Mouse (Mus musculus) stomach, embryonic 14.5 days (tissue): ENCODE measurements around the gene Mia2. TPM values are rescaled to one million over a fixed set of nuclear protein-coding genes. Genes with fewer than 3 reads are reported as not detected.

Experiments
- ATAC-seq: fragments of 200-750 bp; cut with Nextera tagmentation; 2 replicates; pipeline ENCODE4 v1.8.0; 2017; ENCODE audit warnings: low read depth, moderate TSS enrichment; ENCODE audit not compliant: insufficient number of reproducible peaks, insufficient read depth, low FRiP score
- H3K27ac ChIP-seq: fragments of 300-500 bp; sonication (generic); 2 replicates; pipeline ENCODE4 v1.5.1; 2014; ENCODE audit warnings: mild to moderate bottlenecking, low read length, moderate library complexity, mixed read lengths
- H3K27me3 ChIP-seq: fragments of 300-500 bp; sonication (generic); 2 replicates; pipeline ENCODE4 v1.6.1; 2014; ENCODE audit warnings: low read length, control low read depth, mixed read lengths; ENCODE audit not compliant: control insufficient read depth, insufficient read depth
- H3K36me3 ChIP-seq: fragments of 300-500 bp; sonication (generic); 2 replicates; pipeline ENCODE4 v1.6.1; 2014; ENCODE audit warnings: mild to moderate bottlenecking, control low read depth, low read length, moderate library complexity, mixed read lengths; ENCODE audit not compliant: control insufficient read depth, insufficient read depth
- H3K4me1 ChIP-seq: fragments of 300-500 bp; sonication (generic); 2 replicates; pipeline ENCODE4 v1.6.1; 2014; ENCODE audit warnings: low read length, control low read depth, mixed read lengths; ENCODE audit not compliant: control insufficient read depth, insufficient read depth
- H3K4me2 ChIP-seq: fragments of 300-500 bp; sonication (generic); replicated peaks from 2 replicates; pipeline ENCODE4 v1.6.1; 2014; ENCODE audit warnings: low read depth, low read length, control low read depth
- H3K4me3 ChIP-seq: fragments of 300-500 bp; sonication (generic); 2 replicates; pipeline ENCODE4 v1.5.1; 2014; ENCODE audit warnings: low read depth, low read length, control low read depth
- H3K9ac ChIP-seq: fragments of 300-500 bp; sonication (generic); replicated peaks from 2 replicates; pipeline ENCODE4 v1.6.1; 2014; ENCODE audit warnings: low read depth, mild to moderate bottlenecking, control low read depth, low read length, moderate library complexity, mixed read lengths
- H3K9me3 ChIP-seq: fragments of 300-500 bp; sonication (generic); 2 replicates; pipeline ENCODE4 v1.6.1; 2016; ENCODE audit warnings: low read depth, low read length, control low read depth; ENCODE audit not compliant: control insufficient read depth
- WGBS: fragments of 180-500 bp; shearing (Covaris S2); extraction: QIAGEN DNeasy Blood & Tissue Kit; methylation state at CpG from one replicate; pipeline ENCODE4 v1.1.7; 2014; 5-methylcytosine and 5-hydroxymethylcytosine counted together
- polyA plus RNA-seq: library from polyadenylated mRNA; unstranded; fragments of >200 nt; fragmentation: Nextera tagmentation; extraction: Ambion mirVana; gene quantifications from 2 replicates; pipeline ENCODE4 v1.2.1, GENCODE M21; 2014

The Mia2 gene
- polyA plus RNA-seq, 1 experiment from 2014 or later: 65.1 TPM

- 73% methylated on average over 3 of the region's 3 CpGs for WGBS
- no peaks in the 10 kb centered on the region for H3K36me3 ChIP-seq
Observed at GRCm38 (mm10) chr12:59193637-59194036, 98.0 kb downstream of the Mia2 start.

DNA sequence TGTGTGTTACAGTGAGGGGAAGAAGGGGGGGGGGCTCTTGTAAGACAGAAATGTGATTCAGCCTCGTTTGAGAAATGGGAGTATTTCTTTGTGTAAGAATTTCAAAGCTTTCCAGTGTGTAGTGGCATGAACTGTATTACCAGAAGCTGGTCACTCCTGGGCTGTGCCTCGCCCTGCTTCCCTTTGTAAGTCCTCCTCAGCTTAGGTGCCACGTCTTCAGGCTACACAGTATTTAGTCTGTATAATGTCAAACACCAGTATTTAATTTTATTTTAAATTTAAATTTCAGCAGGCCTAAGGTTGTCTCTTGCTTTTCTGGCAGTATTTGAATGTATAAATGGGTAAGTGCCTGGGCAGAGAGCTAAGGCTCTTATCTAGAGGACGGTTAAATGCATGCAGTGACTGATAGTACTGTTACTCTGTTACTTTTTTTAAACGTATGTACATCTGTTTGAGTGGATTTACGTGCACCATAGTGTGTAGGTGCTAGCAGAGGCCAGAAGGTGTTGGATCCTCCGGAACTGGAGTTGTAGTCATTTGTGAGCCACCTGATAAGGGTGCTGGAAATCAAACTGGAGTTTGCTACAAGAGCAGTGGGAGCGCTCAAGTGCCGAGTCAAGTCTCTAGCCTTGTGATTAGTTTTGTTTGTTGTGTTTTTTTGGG, 98.9 kb downstream of the Mia2 start:
- ATAC-seq: 0 out of 2 replicates have a peak, but pooled peaks have one; percentile 21
- Histone ChIP-seq H3K9me3 (no peaks in the 10 kb centered on the region), H3K4me1 (no peaks in the 10 kb centered on the region), H3K9ac (no peak overlapping the region), H3K27me3 (no peaks in the 10 kb centered on the region), H3K36me3 (no peaks in the 10 kb centered on the region), H3K4me2 (no peak overlapping the region), H3K4me3 (no peak overlapping the region), H3K27ac (no peak overlapping the region)
- WGBS: 65% methylated on average over 9 of the region's 9 CpGs

More at GRCm38 (mm10) chr12:59193637-59194036, 98.0 kb downstream of the Mia2 start:
- H3K4me1 ChIP-seq: no peaks in the 10 kb centered on the region
- no peak overlapping the region for H3K27ac ChIP-seq
- no peak for ATAC-seq
- H3K4me3 ChIP-seq: no peak overlapping the region
- no peaks in the 10 kb centered on the region for H3K27me3 ChIP-seq
- no peak overlapping the region for H3K9ac ChIP-seq
- no peak overlapping the region for H3K4me2 ChIP-seq
- H3K9me3 ChIP-seq: no peaks in the 10 kb centered on the region

DNA sequence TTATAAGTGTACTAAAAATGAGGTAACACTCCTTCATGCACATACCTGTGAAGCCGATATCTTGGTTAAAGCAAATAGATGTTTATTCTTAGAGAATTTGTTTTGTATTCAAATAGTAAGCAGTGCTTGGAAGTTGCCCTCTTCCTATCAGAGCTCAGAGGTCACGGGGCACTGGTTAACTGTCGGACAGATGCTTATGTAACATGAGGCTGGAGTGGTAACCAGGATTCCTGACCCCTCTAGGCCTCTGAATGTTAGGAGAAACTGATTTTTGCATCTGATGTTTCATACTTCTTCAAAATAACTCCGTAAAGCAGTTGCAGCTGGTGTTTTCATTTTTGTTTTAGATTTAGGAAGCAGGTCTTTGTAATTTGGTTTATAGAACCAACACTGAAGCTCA, 99.5 kb downstream of the Mia2 start:
- Histone ChIP-seq H3K36me3 (no peaks in the 10 kb centered on the region), H3K9ac (no peak overlapping the region), H3K4me1 (no peaks in the 10 kb centered on the region), H3K27ac (no peak overlapping the region), H3K4me2 (no peak overlapping the region), H3K27me3 (no peaks in the 10 kb centered on the region), H3K9me3 (no peaks in the 10 kb centered on the region), H3K4me3 (no peak overlapping the region)
- no peak for ATAC-seq
- 75% methylated on average over 4 of the region's 4 CpGs for WGBS

DNA sequence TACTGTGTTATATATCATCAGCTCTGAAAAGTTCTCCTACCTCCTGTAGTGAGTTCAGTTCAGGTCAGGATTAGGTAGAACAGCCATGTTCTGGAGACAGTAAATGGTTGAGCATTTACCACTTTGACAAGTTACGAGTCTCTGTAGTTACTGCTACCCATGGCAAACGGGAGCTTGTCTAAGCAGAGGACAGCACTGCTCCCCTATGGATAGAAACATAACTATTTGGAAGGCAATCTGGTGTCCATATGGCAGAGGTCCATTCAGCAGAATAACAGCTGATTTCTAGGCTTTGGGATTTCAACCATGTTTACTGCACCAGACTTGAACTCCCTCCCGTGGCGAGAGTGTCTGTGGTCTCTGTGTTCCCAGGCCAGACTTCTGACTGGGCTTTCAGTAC, 100.3 kb downstream of the Mia2 start:
- no peak for ATAC-seq
- 80% methylated on average over 4 of the region's 4 CpGs for WGBS
- Histone ChIP-seq H3K4me3 (no peak overlapping the region), H3K27me3 (no peaks in the 10 kb centered on the region), H3K4me1 (no peaks in the 10 kb centered on the region), H3K9ac (no peak overlapping the region), H3K27ac (no peak overlapping the region), H3K4me2 (no peak overlapping the region), H3K9me3 (no peaks in the 10 kb centered on the region), H3K36me3 (no peaks in the 10 kb centered on the region)

DNA sequence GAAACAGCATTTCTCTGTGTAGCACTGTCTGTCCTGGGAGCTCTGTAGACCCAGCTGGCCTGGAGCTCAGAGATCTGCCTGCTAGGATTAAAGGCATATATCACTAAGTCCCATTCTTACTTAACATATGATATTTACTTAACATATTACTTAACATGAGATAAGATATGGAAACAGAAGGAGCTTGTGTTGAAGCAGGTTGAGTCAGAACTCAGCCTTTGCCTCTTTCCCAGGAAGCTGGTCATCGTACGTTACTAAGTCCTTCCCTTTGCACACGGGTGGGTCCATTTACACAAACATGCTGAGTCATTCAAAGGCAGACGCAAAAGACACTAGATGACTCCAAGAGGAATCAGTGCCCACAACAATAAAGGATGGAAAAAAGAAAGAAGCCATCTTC, 103.2 kb downstream of the Mia2 start:
- no peak overlapping the region for H3K4me3 ChIP-seq
- no peak overlapping the region for H3K9ac ChIP-seq
- 60% methylated on average over 4 of the region's 4 CpGs for WGBS
- no peak overlapping the region for H3K27ac ChIP-seq
- no peaks in the 10 kb centered on the region for H3K9me3 ChIP-seq
- H3K36me3 ChIP-seq: peaks cover 4% of the 10 kb centered on the region; the same call in 1 of the 2 replicates
- H3K4me2 ChIP-seq: no peak overlapping the region
- peak; percentile 83; the same call in 1 of the 2 replicates for ATAC-seq
- no peaks in the 10 kb centered on the region for H3K27me3 ChIP-seq
- no peaks in the 10 kb centered on the region for H3K4me1 ChIP-seq

DNA sequence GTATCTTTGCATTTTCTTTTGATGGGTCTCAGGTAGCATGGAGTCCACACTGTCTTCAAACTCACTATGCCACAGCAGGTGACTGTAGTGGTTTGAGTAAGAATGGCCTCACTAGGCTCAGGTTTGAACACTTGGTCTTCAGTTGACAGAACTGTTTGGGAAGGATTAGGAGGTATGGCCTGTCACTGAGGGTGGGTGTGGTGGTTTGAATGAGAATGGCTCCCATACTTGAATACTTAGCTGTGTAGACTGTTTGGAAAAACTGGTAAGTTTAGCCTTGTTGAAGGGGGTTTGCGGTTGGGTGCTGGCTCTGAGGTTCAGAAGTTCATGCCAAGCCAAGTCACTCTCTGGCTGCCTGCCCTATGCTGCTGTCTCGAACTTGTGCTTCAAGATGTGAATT, 103.8 kb downstream of the Mia2 start:
- Histone ChIP-seq H3K36me3 (peaks cover 9% of the 10 kb centered on the region; the same call in 1 of the 2 replicates), H3K4me3 (no peak overlapping the region), H3K9me3 (no peaks in the 10 kb centered on the region), H3K27ac (no peak overlapping the region), H3K27me3 (no peaks in the 10 kb centered on the region), H3K4me1 (no peaks in the 10 kb centered on the region), H3K4me2 (no peak overlapping the region), H3K9ac (no peak overlapping the region)
- WGBS: 93% methylated on average over 2 of the region's 2 CpGs
- no peak for ATAC-seq

DNA sequence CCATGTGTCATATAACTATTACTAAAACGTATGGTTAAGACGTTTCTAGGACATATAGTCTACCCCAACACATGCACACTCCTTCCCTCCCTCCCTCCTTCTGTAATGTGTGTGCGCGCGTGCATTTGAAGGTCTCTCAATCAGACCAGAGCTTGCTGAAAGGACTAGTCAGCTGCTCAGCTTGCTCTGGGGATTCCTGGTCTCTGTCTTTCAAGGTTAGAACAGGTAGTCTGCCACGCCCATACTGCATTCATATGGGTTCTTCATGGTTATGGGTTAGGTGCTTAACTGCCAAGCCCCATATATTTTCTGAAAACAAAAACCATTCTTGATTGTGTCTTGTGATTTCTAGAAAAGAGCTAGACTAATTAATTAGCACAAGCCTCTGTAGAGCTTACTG, 110.0 kb downstream of the Mia2 start:
- Histone ChIP-seq H3K4me1 (no peaks in the 10 kb centered on the region), H3K4me2 (no peak overlapping the region), H3K27ac (no peak overlapping the region), H3K36me3 (peaks cover 13% of the 10 kb centered on the region), H3K9me3 (no peaks in the 10 kb centered on the region), H3K4me3 (no peak overlapping the region), H3K9ac (no peak overlapping the region), H3K27me3 (no peaks in the 10 kb centered on the region)
- WGBS: 90% methylated on average over 6 of the region's 6 CpGs
- no peak for ATAC-seq

GRCm38 (mm10) chr12:59206208-59206999, 110.8 kb downstream of the Mia2 start:
- 85% methylated on average over 4 of the region's 4 CpGs for WGBS
- Histone ChIP-seq H3K9me3 (no peaks in the 10 kb centered on the region), H3K4me3 (no peak overlapping the region), H3K36me3 (peaks cover 13% of the 10 kb centered on the region), H3K9ac (no peak overlapping the region), H3K4me2 (no peak overlapping the region), H3K27me3 (no peaks in the 10 kb centered on the region), H3K27ac (no peak overlapping the region), H3K4me1 (no peaks in the 10 kb centered on the region)
- no peak for ATAC-seq
